In genomic region chr3:146379740-146380466, GRCm38 (mm10) we compare ENCODE assay signal across 11 mouse cellular contexts. TPM values are rescaled to one million over a fixed set of nuclear protein-coding genes. Genes with fewer than 3 reads are reported as not detected.
DNase-seq lines count a peak whose midpoint lies in the region; ATAC-seq and TF ChIP-seq lines count a peak whose summit lies in the region.
"Had no signal": no experiment of that assay in that cellular context is flagged by ENCODE, and none has a peak within 500 bp of the region (broad histone marks: within the 10 kb centered on the region; RNA-seq: fewer than 3 reads in every experiment).

No protein-coding gene starts in this region.

- H3K36me3 ChIP-seq in lung, embryonic 14.5 days (ENCODE audit: insufficient read depth): no peaks in the 10 kb centered on the region
- H3K36me3 ChIP-seq in hindbrain, embryonic 12.5 days: no peaks in the 10 kb centered on the region
- H3K36me3 ChIP-seq in neural tube, embryonic 13.5 days: no peaks in the 10 kb centered on the region
- H3K36me3 ChIP-seq in kidney, embryonic 14.5 days (ENCODE audit: control insufficient read depth, insufficient read depth, low read length): no peaks in the 10 kb centered on the region

- no peak for TF ChIP-seq CTCF in lung, embryonic 14.5 days (IDR thresholded peaks at IDR 0.05; ENCODE audit: low read depth)

- peak; percentile 12 for DNase-seq in lung, embryonic 14.5 days
- no peak for DNase-seq in lung, postnatal 14 days
- DNase-seq in embryo, embryonic 9.5 days (ENCODE audit: extremely low spot score): peak; percentile 58
- no peak for DNase-seq in layer of hippocampus, postnatal 10 days (ENCODE audit: low spot score in 2 of 2)
- DNase-seq in B cell, adult 2 months: no peak
- DNase-seq: right cerebral cortex, adult 18-20 months had no signal

- no peak; the same call in 1 of the 2 replicates for ATAC-seq in lung, embryonic 14.5 days (ENCODE audit: insufficient read depth)
- ATAC-seq in hindbrain, embryonic 12.5 days (ENCODE audit: low FRiP score): peak; percentile 90
- peak; percentile 67 for ATAC-seq in neural tube, embryonic 13.5 days (ENCODE audit: low read depth)
- ATAC-seq in kidney, embryonic 14.5 days (ENCODE audit: low FRiP score, low TSS enrichment): no peak

- no peak overlapping the region for H3K4me3 ChIP-seq in lung, embryonic 14.5 days (ENCODE audit: low read depth, low read length)
- no peak overlapping the region for H3K4me3 ChIP-seq in hindbrain, embryonic 12.5 days
- no peak overlapping the region for H3K4me3 ChIP-seq in neural tube, embryonic 13.5 days
- no peak overlapping the region for H3K4me3 ChIP-seq in kidney, embryonic 14.5 days (ENCODE audit: low read length)

- 47% methylated on average over 9 of the region's 9 CpGs for WGBS in lung, embryonic 14.5 days
- 27% methylated on average over 9 of the region's 9 CpGs for WGBS in hindbrain, embryonic 12.5 days
- 11% methylated on average over 9 of the region's 9 CpGs for WGBS in neural tube, embryonic 13.5 days
- 53% methylated on average over 9 of the region's 9 CpGs for WGBS in kidney, embryonic 14.5 days

- no peak overlapping the region for H3K9ac ChIP-seq in lung, embryonic 14.5 days
- no peak overlapping the region for H3K9ac ChIP-seq in hindbrain, embryonic 12.5 days
- no peak overlapping the region for H3K9ac ChIP-seq in neural tube, embryonic 13.5 days
- no peak overlapping the region for H3K9ac ChIP-seq in kidney, embryonic 14.5 days (ENCODE audit: low read depth, low read length)

- H3K4me2 ChIP-seq in lung, embryonic 14.5 days: no peak overlapping the region
- H3K4me2 ChIP-seq in hindbrain, embryonic 12.5 days (replicated peaks): no peak overlapping the region; the same call in 1 of the 2 replicates
- H3K4me2 ChIP-seq in neural tube, embryonic 13.5 days: no peak overlapping the region
- no peak overlapping the region for H3K4me2 ChIP-seq in kidney, embryonic 14.5 days (replicated peaks; ENCODE audit: low read depth, low read length)
- H3K4me2 ChIP-seq: heart, embryonic 11.5 days had no signal

- H3K27me3 ChIP-seq in lung, embryonic 14.5 days (ENCODE audit: insufficient read depth, low read length): no peaks in the 10 kb centered on the region
- peaks cover 26% of the 10 kb centered on the region for H3K27me3 ChIP-seq in hindbrain, embryonic 12.5 days
- peaks cover 29% of the 10 kb centered on the region for H3K27me3 ChIP-seq in neural tube, embryonic 13.5 days
- no peaks in the 10 kb centered on the region for H3K27me3 ChIP-seq in kidney, embryonic 14.5 days (ENCODE audit: control insufficient read depth, insufficient read depth, low read length)

- H3K27ac ChIP-seq in lung, embryonic 14.5 days (ENCODE audit: low read depth): no peak overlapping the region
- peak overlapping the region; percentile 49 for H3K27ac ChIP-seq in hindbrain, embryonic 12.5 days
- H3K27ac ChIP-seq in neural tube, embryonic 13.5 days (replicated peaks): 0 out of 2 replicates have a peak overlapping the region, but pooled peaks have one; percentile 20
- no peak overlapping the region for H3K27ac ChIP-seq in kidney, embryonic 14.5 days (ENCODE audit: low read depth, low read length)
- H3K27ac ChIP-seq: kidney, postnatal 0 days had no signal

- H3K4me1 ChIP-seq in lung, embryonic 14.5 days (ENCODE audit: insufficient read depth): no peaks in the 10 kb centered on the region; the same call in 1 of the 2 replicates
- H3K4me1 ChIP-seq in hindbrain, embryonic 12.5 days: peaks cover 13% of the 10 kb centered on the region
- H3K4me1 ChIP-seq in neural tube, embryonic 13.5 days (replicated peaks): peaks cover 12% of the 10 kb centered on the region
- H3K4me1 ChIP-seq in kidney, embryonic 14.5 days (ENCODE audit: control insufficient read depth, insufficient read depth, low read length): 0 out of 2 replicates have a peak, but pooled peaks cover 4% of the 10 kb centered on the region

- no peaks in the 10 kb centered on the region for H3K9me3 ChIP-seq in lung, embryonic 14.5 days (ENCODE audit: low read depth, low read length)
- 0 out of 2 replicates have a peak, but pooled peaks cover 5% of the 10 kb centered on the region for H3K9me3 ChIP-seq in hindbrain, embryonic 12.5 days (replicated peaks)
- no peaks in the 10 kb centered on the region for H3K9me3 ChIP-seq in neural tube, embryonic 13.5 days
- no peaks in the 10 kb centered on the region for H3K9me3 ChIP-seq in kidney, embryonic 14.5 days (ENCODE audit: control insufficient read depth, low read length)

RNA-seq across cellular contexts. Expression of gene Ssx2ip, which starts 24.5 kb away (rescaled TPM):
- 29.3 and 30.5 TPM in 2 replicates for polyA plus RNA-seq in lung, embryonic 14.5 days (2014; fragmentation: Nextera tagmentation; extraction: Ambion mirVana)
- 20.9 and 25.5 TPM in 2 replicates for polyA plus RNA-seq in hindbrain, embryonic 12.5 days (2016; fragmentation: Nextera tagmentation; extraction: Ambion mirVana)
- 13.4 and 15.1 TPM in 2 replicates for polyA plus RNA-seq in neural tube, embryonic 13.5 days (2015; fragmentation: Nextera tagmentation; extraction: Ambion mirVana)
- 14.7 and 25.8 TPM in 2 replicates for polyA plus RNA-seq in kidney, embryonic 14.5 days (2014; fragmentation: Nextera tagmentation; extraction: Ambion mirVana)
- 100 to 1,000 TPM; 191 to 199 TPM for total RNA-seq in layer of hippocampus, postnatal 10 days (2021)

Comparison
In these comparisons a context has a peak if more than half of its experiments do, and no peak if none do; other contexts are left out.
1. DNase-seq: peak in lung, embryonic 14.5 days (single experiment) and embryo, embryonic 9.5 days (single experiment); none in lung, postnatal 14 days (single experiment), layer of hippocampus, postnatal 10 days (0 of 2) and B cell, adult 2 months (0 of 2).
2. ATAC-seq: peak in hindbrain, embryonic 12.5 days (single experiment) and neural tube, embryonic 13.5 days (single experiment); none in lung, embryonic 14.5 days (single experiment) and kidney, embryonic 14.5 days (single experiment).
3. H3K27ac ChIP-seq: peak in hindbrain, embryonic 12.5 days (single experiment) and neural tube, embryonic 13.5 days (single experiment); none in lung, embryonic 14.5 days (single experiment) and kidney, embryonic 14.5 days (single experiment).